Mouse (Mus musculus): ENCODE results near the gene Rims3. TPM values are rescaled to one million over a fixed set of nuclear protein-coding genes. Genes with fewer than 3 reads are reported as not detected.

Rims3 gene
- polyA plus RNA-seq, 1 experiment from 2014 or later = 0.98 TPM

- Histone ChIP-seq H3K9me3 (no peaks in the 10 kb centered on the region), H3K4me2 (no peak overlapping the region), H3K27me3 (no peaks in the 10 kb centered on the region), H3K4me3 (replicated peaks) (no peak overlapping the region), H3K9ac (replicated peaks) (no peak overlapping the region), H3K27ac (no peak overlapping the region), H3K4me1 (replicated peaks) (peaks cover 21% of the 10 kb centered on the region), H3K36me3 (no peaks in the 10 kb centered on the region)
- 59% methylated on average over 6 of the region's 6 CpGs for WGBS
- no peak for ATAC-seq (ENCODE audit: insufficient number of reproducible peaks, insufficient read depth, low FRiP score, low TSS enrichment, low read depth)
Measured at GRCm38 (mm10) chr4:120880731-120881432, 26.3 kb downstream of the Rims3 start.

DNA sequence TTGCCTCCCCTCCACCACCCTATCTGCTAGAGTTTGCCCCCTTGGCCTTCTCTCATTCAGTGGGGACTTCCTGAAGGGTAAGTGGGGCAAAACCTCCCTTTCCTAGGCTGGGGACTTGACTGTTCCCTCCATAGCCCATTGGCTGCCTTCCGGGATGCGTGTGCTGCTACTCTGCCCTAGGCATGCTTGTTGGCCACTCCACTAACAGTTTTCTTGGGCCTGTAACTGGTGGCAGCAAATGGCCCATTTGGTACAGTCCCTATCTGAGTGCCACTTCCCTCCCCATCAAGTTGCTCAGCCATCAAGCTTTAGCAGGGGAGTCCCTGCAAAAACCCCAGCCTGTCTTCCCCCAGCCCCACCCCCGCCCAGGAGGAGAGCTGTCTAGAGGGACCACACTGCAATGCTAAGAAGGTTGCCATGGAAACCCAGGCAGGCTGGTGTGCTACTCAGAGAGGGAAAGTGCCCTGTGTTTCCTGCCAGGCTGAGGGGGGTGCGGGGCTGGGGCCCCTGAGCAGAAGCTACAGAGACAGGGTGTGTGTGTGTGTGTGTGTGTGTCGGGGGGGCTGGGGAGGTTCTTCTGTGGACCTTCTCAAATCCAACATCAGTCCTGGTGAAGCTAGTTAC, 27.5 kb downstream of the Rims3 start:
- no peaks in the 10 kb centered on the region for H3K9me3 ChIP-seq
- H3K27me3 ChIP-seq = no peaks in the 10 kb centered on the region
- no peak overlapping the region for H3K9ac ChIP-seq (replicated peaks)
- H3K36me3 ChIP-seq = no peaks in the 10 kb centered on the region
- H3K4me2 ChIP-seq = no peak overlapping the region
- no peak overlapping the region for H3K4me3 ChIP-seq (replicated peaks)
- 42% methylated on average over 5 of the region's 5 CpGs for WGBS
- H3K27ac ChIP-seq = no peak overlapping the region
- H3K4me1 ChIP-seq (replicated peaks) = peaks cover 24% of the 10 kb centered on the region
- no peak for ATAC-seq (ENCODE audit: insufficient number of reproducible peaks, insufficient read depth, low FRiP score, low TSS enrichment, low read depth)

GRCm38 (mm10) chr4:120885208-120886120, 30.8 kb downstream of the Rims3 start:
- H3K9ac ChIP-seq (replicated peaks) = no peak overlapping the region
- peaks cover 26% of the 10 kb centered on the region for H3K4me1 ChIP-seq (replicated peaks)

GRCm38 (mm10) chr4:120886131-120886530, 31.5 kb downstream of the Rims3 start:
- Histone ChIP-seq H3K4me2 (no peak overlapping the region), H3K36me3 (no peaks in the 10 kb centered on the region), H3K27ac (no peak overlapping the region), H3K9me3 (no peaks in the 10 kb centered on the region), H3K4me1 (replicated peaks) (peaks cover 33% of the 10 kb centered on the region), H3K9ac (replicated peaks) (no peak overlapping the region), H3K27me3 (no peaks in the 10 kb centered on the region), H3K4me3 (replicated peaks) (no peak overlapping the region)
- 34% methylated on average over 4 of the region's 4 CpGs for WGBS
- no peak for ATAC-seq (ENCODE audit: insufficient number of reproducible peaks, insufficient read depth, low FRiP score, low TSS enrichment, low read depth)

More at GRCm38 (mm10) chr4:120885208-120886120, 30.8 kb downstream of the Rims3 start:
- Histone ChIP-seq H3K36me3 (no peaks in the 10 kb centered on the region), H3K4me2 (no peak overlapping the region), H3K27ac (no peak overlapping the region), H3K27me3 (no peaks in the 10 kb centered on the region), H3K4me3 (replicated peaks) (no peak overlapping the region), H3K9me3 (no peaks in the 10 kb centered on the region)
- no peak for ATAC-seq (ENCODE audit: insufficient number of reproducible peaks, insufficient read depth, low FRiP score, low TSS enrichment, low read depth)
- 38% methylated on average over 13 of the region's 13 CpGs for WGBS

GRCm38 (mm10) chr4:120886811-120887210, 32.2 kb downstream of the Rims3 start:
- Histone ChIP-seq H3K27me3 (no peaks in the 10 kb centered on the region), H3K9me3 (no peaks in the 10 kb centered on the region), H3K36me3 (no peaks in the 10 kb centered on the region), H3K9ac (replicated peaks) (no peak overlapping the region), H3K4me1 (replicated peaks) (peaks cover 37% of the 10 kb centered on the region), H3K27ac (no peak overlapping the region), H3K4me3 (replicated peaks) (no peak overlapping the region), H3K4me2 (no peak overlapping the region)
- no peak for ATAC-seq (ENCODE audit: insufficient number of reproducible peaks, insufficient read depth, low FRiP score, low TSS enrichment, low read depth)
- 82% methylated on average over 5 of the region's 5 CpGs for WGBS

DNA sequence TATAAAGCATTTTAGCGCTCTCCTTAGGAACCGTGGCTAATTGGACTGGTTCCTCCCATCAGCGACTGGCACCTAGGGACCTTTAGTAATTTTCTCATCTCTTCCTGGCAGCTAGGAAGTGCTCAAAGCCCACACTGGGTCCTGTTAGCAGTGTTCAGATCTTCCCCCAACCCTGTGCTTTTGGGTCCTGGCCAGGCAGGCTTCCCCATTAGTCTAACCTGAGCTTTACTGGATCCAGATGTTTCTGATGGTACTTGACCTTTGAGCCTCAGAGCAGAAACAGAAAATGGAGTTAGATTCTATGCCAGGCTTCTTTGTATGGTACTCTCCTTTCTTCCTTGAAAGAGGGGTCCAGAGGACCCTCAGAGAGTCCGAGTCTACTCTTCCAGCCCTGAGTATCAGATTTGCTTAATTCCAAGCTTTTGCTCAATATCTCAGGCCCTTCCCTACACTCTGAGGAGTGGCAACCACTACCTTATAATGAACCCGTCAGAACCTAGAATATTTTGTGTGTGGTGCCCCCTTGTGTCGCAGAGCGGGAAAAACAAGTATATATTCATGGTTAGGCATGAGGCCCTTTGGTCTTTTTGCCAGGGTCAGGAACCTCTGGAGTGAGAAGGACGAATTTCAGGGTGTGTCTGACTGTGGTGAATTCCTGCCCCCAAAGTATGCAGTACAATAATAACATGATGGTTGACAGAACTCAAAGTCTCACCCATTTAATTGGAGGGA, 32.9 kb downstream of the Rims3 start:
- Histone ChIP-seq H3K36me3 (no peaks in the 10 kb centered on the region), H3K9me3 (no peaks in the 10 kb centered on the region), H3K27me3 (no peaks in the 10 kb centered on the region; the same call in 1 of the 2 replicates), H3K4me2 (no peak overlapping the region), H3K4me3 (replicated peaks) (no peak overlapping the region), H3K9ac (replicated peaks) (no peak overlapping the region), H3K4me1 (replicated peaks) (peaks cover 30% of the 10 kb centered on the region), H3K27ac (no peak overlapping the region)
- 20% methylated on average over 8 of the region's 8 CpGs for WGBS
- ATAC-seq (ENCODE audit: insufficient number of reproducible peaks, insufficient read depth, low FRiP score, low TSS enrichment, low read depth) = no peak

- H3K4me2 ChIP-seq = no peak overlapping the region
- H3K36me3 ChIP-seq = no peaks in the 10 kb centered on the region
- no peak for ATAC-seq (ENCODE audit: insufficient number of reproducible peaks, insufficient read depth, low FRiP score, low TSS enrichment, low read depth)
- no peak overlapping the region for H3K9ac ChIP-seq (replicated peaks)
- H3K9me3 ChIP-seq = no peaks in the 10 kb centered on the region
- 70% methylated on average over 8 of the region's 8 CpGs for WGBS
- no peak overlapping the region for H3K27ac ChIP-seq
- H3K4me3 ChIP-seq (replicated peaks) = no peak overlapping the region
- H3K4me1 ChIP-seq (replicated peaks) = peaks cover 29% of the 10 kb centered on the region
- peaks cover 4% of the 10 kb centered on the region; the same call in 1 of the 2 replicates for H3K27me3 ChIP-seq
Measured at GRCm38 (mm10) chr4:120888884-120889283, 34.3 kb downstream of the Rims3 start.

GRCm38 (mm10) chr4:120890754-120891440, 36.3 kb downstream of the Rims3 start:
- no peak overlapping the region for H3K4me2 ChIP-seq
- WGBS = 47% methylated on average over 11 of the region's 11 CpGs
- peaks cover 22% of the 10 kb centered on the region for H3K4me1 ChIP-seq (replicated peaks)
- H3K36me3 ChIP-seq = no peaks in the 10 kb centered on the region
- no peaks in the 10 kb centered on the region for H3K9me3 ChIP-seq
- peaks cover 4% of the 10 kb centered on the region; the same call in 1 of the 2 replicates for H3K27me3 ChIP-seq
- no peak overlapping the region for H3K27ac ChIP-seq
- H3K9ac ChIP-seq (replicated peaks) = no peak overlapping the region
- no peak overlapping the region for H3K4me3 ChIP-seq (replicated peaks)
- 0 out of 2 replicates have a peak, but pooled peaks have one; percentile 28 for ATAC-seq (ENCODE audit: insufficient number of reproducible peaks, insufficient read depth, low FRiP score, low TSS enrichment, low read depth)

DNA sequence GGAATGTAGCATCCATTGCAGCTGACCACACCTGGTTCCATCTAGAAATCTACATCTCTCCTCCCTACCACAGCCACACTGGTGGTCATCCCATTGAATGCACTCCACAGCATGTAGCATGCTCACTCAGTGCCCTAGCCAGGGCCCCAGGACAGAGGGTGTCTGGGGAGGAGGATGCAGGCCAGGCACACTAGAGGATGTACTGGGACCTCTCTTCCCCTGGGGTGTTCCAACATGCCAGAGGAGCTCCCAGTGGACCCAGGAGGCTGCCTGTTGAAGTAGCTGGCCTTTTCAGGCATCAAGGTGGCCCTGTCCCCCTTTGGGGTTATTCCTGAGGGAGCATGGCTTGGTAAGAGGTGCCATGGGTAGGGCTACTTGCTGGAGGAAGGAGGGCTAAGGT, 37.3 kb downstream of the Rims3 start:
- no peak overlapping the region for H3K4me3 ChIP-seq (replicated peaks)
- H3K4me1 ChIP-seq (replicated peaks) = peaks cover 19% of the 10 kb centered on the region
- peaks cover 4% of the 10 kb centered on the region; the same call in 1 of the 2 replicates for H3K27me3 ChIP-seq
- H3K9ac ChIP-seq (replicated peaks) = no peak overlapping the region
- no peak overlapping the region for H3K4me2 ChIP-seq
- H3K9me3 ChIP-seq = no peaks in the 10 kb centered on the region
- H3K36me3 ChIP-seq = no peaks in the 10 kb centered on the region
- no peak for ATAC-seq (ENCODE audit: insufficient number of reproducible peaks, insufficient read depth, low FRiP score, low TSS enrichment, low read depth)
- no peak overlapping the region for H3K27ac ChIP-seq

- no peak overlapping the region for H3K4me3 ChIP-seq (replicated peaks)
- no peaks in the 10 kb centered on the region; the same call in 1 of the 2 replicates for H3K9me3 ChIP-seq
- H3K36me3 ChIP-seq = no peaks in the 10 kb centered on the region
- no peak overlapping the region for H3K27ac ChIP-seq
- ATAC-seq (ENCODE audit: insufficient number of reproducible peaks, insufficient read depth, low FRiP score, low TSS enrichment, low read depth) = no peak
- H3K4me1 ChIP-seq (replicated peaks) = peaks cover 15% of the 10 kb centered on the region
- no peak overlapping the region for H3K9ac ChIP-seq (replicated peaks)
- no peak overlapping the region for H3K4me2 ChIP-seq
- peaks cover 4% of the 10 kb centered on the region; the same call in 1 of the 2 replicates for H3K27me3 ChIP-seq
- 67% methylated on average over 1 of the region's 1 CpGs for WGBS
Measured at GRCm38 (mm10) chr4:120892516-120892915, 37.9 kb downstream of the Rims3 start.
